Mouse (Mus musculus): Measurements from ENCODE around the gene Mmab. TPM values are rescaled to one million over a fixed set of nuclear protein-coding genes. Genes with fewer than 3 reads are reported as not detected.
A peak's percentile ranks its signal among the peaks of the same experiment; 100 is the strongest.

Gene Mmab
- polyA plus RNA-seq, 1 experiment from 2014 or later = 35.6 TPM

- 77% methylated on average over 9 of the region's 9 CpGs for WGBS
- no peak overlapping the region for H3K4me3 ChIP-seq (ENCODE audit: low read depth, low read length)
- no peaks in the 10 kb centered on the region for H3K27me3 ChIP-seq (replicated peaks; ENCODE audit: control insufficient read depth, insufficient read depth, low read length)
- no peak for DNase-seq (ENCODE audit: low spot score)
- H3K9ac ChIP-seq (ENCODE audit: low read length) = no peak overlapping the region
- no peak overlapping the region for H3K27ac ChIP-seq (ENCODE audit: low read depth)
- no peak overlapping the region for H3K4me2 ChIP-seq (ENCODE audit: low read length)
- H3K4me1 ChIP-seq (replicated peaks; ENCODE audit: control insufficient read depth, insufficient read depth, low read length) = peaks cover 11% of the 10 kb centered on the region
- no peaks in the 10 kb centered on the region for H3K9me3 ChIP-seq (ENCODE audit: control insufficient read depth, low read length)
- H3K36me3 ChIP-seq (ENCODE audit: control insufficient read depth, insufficient read depth, low read length) = peaks cover 28% of the 10 kb centered on the region
- ATAC-seq (replicated peaks; ENCODE audit: low FRiP score, low TSS enrichment, low read depth) = no peak
These were observed 12.4 kb upstream of the Mmab start for GRCm38 (mm10) chr5:114456287-114456686.

- 63% methylated on average over 4 of the region's 4 CpGs for WGBS
These were observed 5.2 kb upstream of the Mmab start for GRCm38 (mm10) chr5:114449011-114449410.

GRCm38 (mm10) chr5:114444368-114444692 is 470 bp upstream of the Mmab start:
- no peak overlapping the region for H3K27ac ChIP-seq (ENCODE audit: low read depth)
- under 1% methylated on average over 21 of the region's 21 CpGs for WGBS
- H3K27me3 ChIP-seq (replicated peaks; ENCODE audit: control insufficient read depth, insufficient read depth, low read length) = no peaks in the 10 kb centered on the region

More at GRCm38 (mm10) chr5:114449011-114449410, 5.2 kb upstream of the Mmab start:
- H3K27ac ChIP-seq (ENCODE audit: low read depth) = no peak overlapping the region
- no peak overlapping the region for H3K4me3 ChIP-seq (ENCODE audit: low read depth, low read length)
- ATAC-seq (replicated peaks; ENCODE audit: low FRiP score, low TSS enrichment, low read depth) = no peak
- H3K27me3 ChIP-seq (replicated peaks; ENCODE audit: control insufficient read depth, insufficient read depth, low read length) = no peaks in the 10 kb centered on the region
- no peak overlapping the region for H3K4me2 ChIP-seq (ENCODE audit: low read length)
- H3K36me3 ChIP-seq (ENCODE audit: control insufficient read depth, insufficient read depth, low read length) = peaks cover 62% of the 10 kb centered on the region
- no peaks in the 10 kb centered on the region for H3K9me3 ChIP-seq (ENCODE audit: control insufficient read depth, low read length)
- H3K9ac ChIP-seq (ENCODE audit: low read length) = no peak overlapping the region
- H3K4me1 ChIP-seq (replicated peaks; ENCODE audit: control insufficient read depth, insufficient read depth, low read length) = peaks cover 8% of the 10 kb centered on the region
- DNase-seq (ENCODE audit: low spot score) = no peak

GRCm38 (mm10) chr5:114435588-114435987 is 8.3 kb downstream of the Mmab start:
- H3K9ac ChIP-seq (ENCODE audit: low read length) = no peak overlapping the region
- no peaks in the 10 kb centered on the region for H3K27me3 ChIP-seq (replicated peaks; ENCODE audit: control insufficient read depth, insufficient read depth, low read length)
- DNase-seq (ENCODE audit: low spot score) (no peak), ATAC-seq (replicated peaks; ENCODE audit: low FRiP score, low TSS enrichment, low read depth) (no peak)
- H3K27ac ChIP-seq (ENCODE audit: low read depth) = no peak overlapping the region
- WGBS = 94% methylated on average over 14 of the region's 14 CpGs
- H3K4me2 ChIP-seq (ENCODE audit: low read length) = no peak overlapping the region
- H3K9me3 ChIP-seq (ENCODE audit: control insufficient read depth, low read length) = no peaks in the 10 kb centered on the region
- H3K4me1 ChIP-seq (replicated peaks; ENCODE audit: control insufficient read depth, insufficient read depth, low read length) = no peaks in the 10 kb centered on the region
- peaks cover 49% of the 10 kb centered on the region for H3K36me3 ChIP-seq (ENCODE audit: control insufficient read depth, insufficient read depth, low read length)
- no peak overlapping the region for H3K4me3 ChIP-seq (ENCODE audit: low read depth, low read length)

More at GRCm38 (mm10) chr5:114444368-114444692, 470 bp upstream of the Mmab start:
- Histone ChIP-seq H3K9me3 (ENCODE audit: control insufficient read depth, low read length) (no peaks in the 10 kb centered on the region), H3K36me3 (ENCODE audit: control insufficient read depth, insufficient read depth, low read length) (peaks cover 25% of the 10 kb centered on the region), H3K9ac (ENCODE audit: low read length) (peak overlapping the region; percentile 65), H3K4me2 (ENCODE audit: low read length) (peak overlapping the region; percentile 95), H3K4me3 (ENCODE audit: low read depth, low read length) (peak overlapping the region; percentile 82), H3K4me1 (replicated peaks; ENCODE audit: control insufficient read depth, insufficient read depth, low read length) (peaks cover 8% of the 10 kb centered on the region)
- no peak for ATAC-seq (replicated peaks; ENCODE audit: low FRiP score, low TSS enrichment, low read depth)
- DNase-seq (ENCODE audit: low spot score) = no peak

GRCm38 (mm10) chr5:114434359-114434758 is 9.5 kb downstream of the Mmab start:
- H3K36me3 ChIP-seq (ENCODE audit: control insufficient read depth, insufficient read depth, low read length) = peaks cover 49% of the 10 kb centered on the region
- H3K9me3 ChIP-seq (ENCODE audit: control insufficient read depth, low read length) = no peaks in the 10 kb centered on the region
- DNase-seq (ENCODE audit: low spot score) (no peak), ATAC-seq (replicated peaks; ENCODE audit: low FRiP score, low TSS enrichment, low read depth) (no peak)
- H3K4me3 ChIP-seq (ENCODE audit: low read depth, low read length) = no peak overlapping the region
- H3K9ac ChIP-seq (ENCODE audit: low read length) = no peak overlapping the region
- H3K27ac ChIP-seq (ENCODE audit: low read depth) = no peak overlapping the region
- no peak overlapping the region for H3K4me2 ChIP-seq (ENCODE audit: low read length)
- WGBS = 92% methylated on average over 8 of the region's 8 CpGs
- H3K4me1 ChIP-seq (replicated peaks; ENCODE audit: control insufficient read depth, insufficient read depth, low read length) = no peaks in the 10 kb centered on the region
- H3K27me3 ChIP-seq (replicated peaks; ENCODE audit: control insufficient read depth, insufficient read depth, low read length) = no peaks in the 10 kb centered on the region

- DNase-seq (ENCODE audit: low spot score) = no peak
- peaks cover 16% of the 10 kb centered on the region for H3K36me3 ChIP-seq (ENCODE audit: control insufficient read depth, insufficient read depth, low read length)
- no peak overlapping the region for H3K4me3 ChIP-seq (ENCODE audit: low read depth, low read length)
- no peaks in the 10 kb centered on the region for H3K27me3 ChIP-seq (replicated peaks; ENCODE audit: control insufficient read depth, insufficient read depth, low read length)
- ATAC-seq (replicated peaks; ENCODE audit: low FRiP score, low TSS enrichment, low read depth) = no peak
- 85% methylated on average over 7 of the region's 7 CpGs for WGBS
- H3K4me1 ChIP-seq (replicated peaks; ENCODE audit: control insufficient read depth, insufficient read depth, low read length) = no peaks in the 10 kb centered on the region
- no peak overlapping the region for H3K4me2 ChIP-seq (ENCODE audit: low read length)
- no peaks in the 10 kb centered on the region for H3K9me3 ChIP-seq (ENCODE audit: control insufficient read depth, low read length)
- no peak overlapping the region for H3K9ac ChIP-seq (ENCODE audit: low read length)
- H3K27ac ChIP-seq (ENCODE audit: low read depth) = no peak overlapping the region
These were observed 14.1 kb downstream of the Mmab start for GRCm38 (mm10) chr5:114429781-114430180.

- H3K36me3 ChIP-seq (ENCODE audit: control insufficient read depth, insufficient read depth, low read length) = 0 out of 2 replicates have a peak, but pooled peaks cover 4% of the 10 kb centered on the region
- H3K4me1 ChIP-seq (replicated peaks; ENCODE audit: control insufficient read depth, insufficient read depth, low read length) = no peaks in the 10 kb centered on the region
- 40% methylated on average over 18 of the region's 18 CpGs for WGBS
- no peak overlapping the region for H3K4me3 ChIP-seq (ENCODE audit: low read depth, low read length)
- no peaks in the 10 kb centered on the region for H3K9me3 ChIP-seq (ENCODE audit: control insufficient read depth, low read length)
- no peak for DNase-seq (ENCODE audit: low spot score)
- ATAC-seq (replicated peaks; ENCODE audit: low FRiP score, low TSS enrichment, low read depth) = no peak
- no peaks in the 10 kb centered on the region for H3K27me3 ChIP-seq (replicated peaks; ENCODE audit: control insufficient read depth, insufficient read depth, low read length)
- no peak overlapping the region for H3K27ac ChIP-seq (ENCODE audit: low read depth)
- H3K4me2 ChIP-seq (ENCODE audit: low read length) = no peak overlapping the region
- no peak overlapping the region for H3K9ac ChIP-seq (ENCODE audit: low read length)
These were observed 15.2 kb downstream of the Mmab start for GRCm38 (mm10) chr5:114428621-114429020.

- Histone ChIP-seq H3K27ac (ENCODE audit: low read depth) (no peak overlapping the region), H3K4me2 (ENCODE audit: low read length) (no peak overlapping the region), H3K4me1 (replicated peaks; ENCODE audit: control insufficient read depth, insufficient read depth, low read length) (no peaks in the 10 kb centered on the region), H3K4me3 (ENCODE audit: low read depth, low read length) (no peak overlapping the region), H3K27me3 (replicated peaks; ENCODE audit: control insufficient read depth, insufficient read depth, low read length) (no peaks in the 10 kb centered on the region), H3K36me3 (ENCODE audit: control insufficient read depth, insufficient read depth, low read length) (no peaks in the 10 kb centered on the region), H3K9me3 (ENCODE audit: control insufficient read depth, low read length) (no peaks in the 10 kb centered on the region), H3K9ac (ENCODE audit: low read length) (no peak overlapping the region)
- 71% methylated on average over 6 of the region's 6 CpGs for WGBS
- DNase-seq (ENCODE audit: low spot score) (no peak), ATAC-seq (replicated peaks; ENCODE audit: low FRiP score, low TSS enrichment, low read depth) (no peak)
These were observed 17.1 kb downstream of the Mmab start for GRCm38 (mm10) chr5:114426732-114427131.

GRCm38 (mm10) chr5:114423961-114424360 is 19.9 kb downstream of the Mmab start:
- no peak for ATAC-seq (replicated peaks; ENCODE audit: low FRiP score, low TSS enrichment, low read depth)
- DNase-seq (ENCODE audit: low spot score) = no peak
- H3K4me3 ChIP-seq (ENCODE audit: low read depth, low read length) = no peak overlapping the region
- 81% methylated on average over 5 of the region's 5 CpGs for WGBS
- no peak overlapping the region for H3K27ac ChIP-seq (ENCODE audit: low read depth)
- no peaks in the 10 kb centered on the region for H3K4me1 ChIP-seq (replicated peaks; ENCODE audit: control insufficient read depth, insufficient read depth, low read length)
- peaks cover 22% of the 10 kb centered on the region for H3K36me3 ChIP-seq (ENCODE audit: control insufficient read depth, insufficient read depth, low read length)
- H3K27me3 ChIP-seq (replicated peaks; ENCODE audit: control insufficient read depth, insufficient read depth, low read length) = no peaks in the 10 kb centered on the region
- H3K9me3 ChIP-seq (ENCODE audit: control insufficient read depth, low read length) = no peaks in the 10 kb centered on the region
- H3K9ac ChIP-seq (ENCODE audit: low read length) = no peak overlapping the region
- H3K4me2 ChIP-seq (ENCODE audit: low read length) = no peak overlapping the region
